Mouse (Mus musculus): Measurements from ENCODE around the gene Tshb. TPM values are rescaled to one million over a fixed set of nuclear protein-coding genes. Genes with fewer than 3 reads are reported as not detected.

Gene Tshb
- polyA plus RNA-seq, 1 experiment from 2014 or later: 0.10 TPM

- H3K27ac ChIP-seq: no peak overlapping the region
- peaks cover 11% of the 10 kb centered on the region for H3K36me3 ChIP-seq (replicated peaks)
- 0 out of 2 replicates have a peak, but pooled peaks cover 3% of the 10 kb centered on the region for H3K4me1 ChIP-seq
- H3K9me3 ChIP-seq: no peaks in the 10 kb centered on the region
- WGBS: 90% methylated on average over 5 of the region's 5 CpGs
- no peaks in the 10 kb centered on the region for H3K27me3 ChIP-seq (ENCODE audit: poor library complexity, severe bottlenecking)
- H3K4me3 ChIP-seq: no peak overlapping the region
- no peak for DNase-seq (ENCODE audit: extremely low spot score, low spot score)
Measured at GRCm38 (mm10) chr3:102751136-102751535, 31.4 kb downstream of the Tshb start.

- Histone ChIP-seq H3K27me3 (ENCODE audit: poor library complexity, severe bottlenecking) (no peaks in the 10 kb centered on the region), H3K4me1 (peaks cover 16% of the 10 kb centered on the region), H3K9me3 (no peaks in the 10 kb centered on the region), H3K4me3 (no peak overlapping the region), H3K27ac (no peak overlapping the region), H3K36me3 (replicated peaks) (peaks cover 11% of the 10 kb centered on the region)
- 85% methylated on average over 5 of the region's 5 CpGs for WGBS
- no peak for DNase-seq (ENCODE audit: extremely low spot score, low spot score)
Measured at GRCm38 (mm10) chr3:102748686-102749085, 33.8 kb downstream of the Tshb start.

GRCm38 (mm10) chr3:102748038-102748437 lies 34.5 kb downstream of the Tshb start:
- no peak overlapping the region for H3K4me3 ChIP-seq
- peaks cover 22% of the 10 kb centered on the region for H3K4me1 ChIP-seq
- no peaks in the 10 kb centered on the region for H3K27me3 ChIP-seq (ENCODE audit: poor library complexity, severe bottlenecking)
- WGBS: 87% methylated on average over 3 of the region's 3 CpGs
- peaks cover 11% of the 10 kb centered on the region for H3K36me3 ChIP-seq (replicated peaks)
- H3K27ac ChIP-seq: no peak overlapping the region
- H3K9me3 ChIP-seq: no peaks in the 10 kb centered on the region
- no peak for DNase-seq (ENCODE audit: extremely low spot score, low spot score)

GRCm38 (mm10) chr3:102746174-102746573 lies 36.3 kb downstream of the Tshb start:
- Histone ChIP-seq H3K36me3 (replicated peaks) (peaks cover 8% of the 10 kb centered on the region), H3K27me3 (ENCODE audit: poor library complexity, severe bottlenecking) (no peaks in the 10 kb centered on the region), H3K27ac (no peak overlapping the region), H3K4me1 (peaks cover 28% of the 10 kb centered on the region), H3K4me3 (no peak overlapping the region), H3K9me3 (no peaks in the 10 kb centered on the region)
- no peak for DNase-seq (ENCODE audit: extremely low spot score, low spot score)
- 83% methylated on average over 4 of the region's 4 CpGs for WGBS

- H3K36me3 ChIP-seq (replicated peaks): no peaks in the 10 kb centered on the region
- peaks cover 28% of the 10 kb centered on the region for H3K4me1 ChIP-seq
- WGBS: 68% methylated on average over 5 of the region's 5 CpGs
- H3K27ac ChIP-seq: 0 out of 2 replicates have a peak overlapping the region, but pooled peaks have one; percentile 8
- H3K27me3 ChIP-seq (ENCODE audit: poor library complexity, severe bottlenecking): no peaks in the 10 kb centered on the region
- no peak for DNase-seq (ENCODE audit: extremely low spot score, low spot score)
- no peak overlapping the region for H3K4me3 ChIP-seq
- no peaks in the 10 kb centered on the region for H3K9me3 ChIP-seq
Measured at GRCm38 (mm10) chr3:102744657-102745056, 37.9 kb downstream of the Tshb start.

- no peaks in the 10 kb centered on the region for H3K27me3 ChIP-seq (ENCODE audit: poor library complexity, severe bottlenecking)
- no peak overlapping the region for H3K27ac ChIP-seq
- H3K4me3 ChIP-seq: no peak overlapping the region
- no peaks in the 10 kb centered on the region for H3K36me3 ChIP-seq (replicated peaks)
- no peak for DNase-seq (ENCODE audit: extremely low spot score, low spot score)
- H3K9me3 ChIP-seq: no peaks in the 10 kb centered on the region
- H3K4me1 ChIP-seq: peaks cover 28% of the 10 kb centered on the region
- 85% methylated on average over 9 of the region's 9 CpGs for WGBS
Measured at GRCm38 (mm10) chr3:102743781-102744471, 38.6 kb downstream of the Tshb start.

GRCm38 (mm10) chr3:102743202-102743601 lies 39.3 kb downstream of the Tshb start:
- Histone ChIP-seq H3K4me3 (no peak overlapping the region), H3K36me3 (replicated peaks) (no peaks in the 10 kb centered on the region), H3K27ac (peak overlapping the region; percentile 51), H3K27me3 (ENCODE audit: poor library complexity, severe bottlenecking) (no peaks in the 10 kb centered on the region), H3K4me1 (peaks cover 27% of the 10 kb centered on the region), H3K9me3 (no peaks in the 10 kb centered on the region)
- 51% methylated on average over 4 of the region's 4 CpGs for WGBS
- no peak for DNase-seq (ENCODE audit: extremely low spot score, low spot score)

- 45% methylated on average over 4 of the region's 4 CpGs for WGBS
- no peak for DNase-seq (ENCODE audit: extremely low spot score, low spot score)
- peak overlapping the region; percentile 51 for H3K27ac ChIP-seq
- no peaks in the 10 kb centered on the region for H3K36me3 ChIP-seq (replicated peaks)
- H3K9me3 ChIP-seq: no peaks in the 10 kb centered on the region
- peaks cover 26% of the 10 kb centered on the region for H3K4me1 ChIP-seq
- H3K4me3 ChIP-seq: no peak overlapping the region
- H3K27me3 ChIP-seq (ENCODE audit: poor library complexity, severe bottlenecking): no peaks in the 10 kb centered on the region
Measured at GRCm38 (mm10) chr3:102742725-102743124, 39.8 kb downstream of the Tshb start.

GRCm38 (mm10) chr3:102738926-102739325 lies 43.6 kb downstream of the Tshb start:
- Histone ChIP-seq H3K27ac (no peak overlapping the region), H3K36me3 (replicated peaks) (no peaks in the 10 kb centered on the region), H3K27me3 (ENCODE audit: poor library complexity, severe bottlenecking) (peaks cover 21% of the 10 kb centered on the region), H3K9me3 (no peaks in the 10 kb centered on the region), H3K4me1 (peaks cover 35% of the 10 kb centered on the region), H3K4me3 (no peak overlapping the region)
- WGBS: 85% methylated on average over 6 of the region's 6 CpGs
- DNase-seq (ENCODE audit: extremely low spot score, low spot score): no peak

GRCm38 (mm10) chr3:102738161-102738901 lies 44.2 kb downstream of the Tshb start:
- no peak overlapping the region for H3K4me3 ChIP-seq
- H3K27me3 ChIP-seq (ENCODE audit: poor library complexity, severe bottlenecking): peaks cover 27% of the 10 kb centered on the region
- no peaks in the 10 kb centered on the region for H3K9me3 ChIP-seq
- no peak overlapping the region for H3K27ac ChIP-seq
- H3K4me1 ChIP-seq: peaks cover 31% of the 10 kb centered on the region
- 84% methylated on average over 10 of the region's 10 CpGs for WGBS
- no peak for DNase-seq (ENCODE audit: extremely low spot score, low spot score)
- no peaks in the 10 kb centered on the region for H3K36me3 ChIP-seq (replicated peaks)

GRCm38 (mm10) chr3:102737106-102737505 lies 45.4 kb downstream of the Tshb start:
- no peak overlapping the region for H3K4me3 ChIP-seq
- H3K36me3 ChIP-seq (replicated peaks): no peaks in the 10 kb centered on the region
- peaks cover 22% of the 10 kb centered on the region for H3K4me1 ChIP-seq
- no peaks in the 10 kb centered on the region for H3K9me3 ChIP-seq
- 86% methylated on average over 6 of the region's 6 CpGs for WGBS
- H3K27me3 ChIP-seq (ENCODE audit: poor library complexity, severe bottlenecking): peaks cover 31% of the 10 kb centered on the region
- no peak for DNase-seq (ENCODE audit: extremely low spot score, low spot score)
- no peak overlapping the region for H3K27ac ChIP-seq

GRCm38 (mm10) chr3:102736436-102736835 lies 46.1 kb downstream of the Tshb start:
- Histone ChIP-seq H3K27ac (no peak overlapping the region), H3K4me3 (no peak overlapping the region), H3K4me1 (peaks cover 22% of the 10 kb centered on the region), H3K9me3 (no peaks in the 10 kb centered on the region), H3K36me3 (replicated peaks) (no peaks in the 10 kb centered on the region), H3K27me3 (ENCODE audit: poor library complexity, severe bottlenecking) (peaks cover 31% of the 10 kb centered on the region)
- 91% methylated on average over 6 of the region's 6 CpGs for WGBS
- DNase-seq (ENCODE audit: extremely low spot score, low spot score): no peak

- H3K27me3 ChIP-seq (ENCODE audit: poor library complexity, severe bottlenecking): peaks cover 31% of the 10 kb centered on the region
- H3K27ac ChIP-seq: peak overlapping the region; percentile 88; the same call in 1 of the 2 replicates
- peaks cover 22% of the 10 kb centered on the region for H3K4me1 ChIP-seq
- H3K36me3 ChIP-seq (replicated peaks): no peaks in the 10 kb centered on the region
- no peak for DNase-seq (ENCODE audit: extremely low spot score, low spot score)
- 47% methylated on average over 6 of the region's 6 CpGs for WGBS
- peak overlapping the region; percentile 83 for H3K4me3 ChIP-seq
- no peaks in the 10 kb centered on the region for H3K9me3 ChIP-seq
Measured at GRCm38 (mm10) chr3:102735638-102736037, 46.9 kb downstream of the Tshb start.
